Mouse (Mus musculus): ENCODE measurements around the gene Myo5c.

- TF ChIP-seq CTCF (IDR thresholded peaks at IDR 0.05; ENCODE audit: low read depth, low read length) (no peak), GATA1 (IDR thresholded peaks at IDR 0.05; ENCODE audit: borderline replicate concordance, low read length) (no peak), POLR2AphosphoS5 (IDR thresholded peaks at IDR 0.05; ENCODE audit: insufficient replicate concordance, low read depth, low read length) (no peak), TAL1 (conservative IDR thresholded peaks at IDR 0.05; ENCODE audit: low read depth, low read length) (no peak)
Measured at GRCm38 (mm10) chr9:75287636-75288035, 55.8 kb downstream of the Myo5c start.
